Mouse (Mus musculus): ENCODE data around the gene Syt15. TPM values are rescaled to one million over a fixed set of nuclear protein-coding genes. Genes with fewer than 3 reads are reported as not detected.

Gene Syt15
- polyA plus RNA-seq, 1 experiment from 2014 or later: 0.28 TPM

- 84% methylated on average over 4 of the region's 4 CpGs for WGBS
- no peak for ATAC-seq (ENCODE audit: low FRiP score, low read depth)
- no peaks in the 10 kb centered on the region for H3K36me3 ChIP-seq
- H3K4me3 ChIP-seq: no peak overlapping the region
- no peaks in the 10 kb centered on the region for H3K27me3 ChIP-seq (replicated peaks)
- no peak overlapping the region for H3K27ac ChIP-seq
- no peak overlapping the region for H3K4me2 ChIP-seq (replicated peaks)
- no peaks in the 10 kb centered on the region for H3K9me3 ChIP-seq
- no peaks in the 10 kb centered on the region for H3K4me1 ChIP-seq
- no peak overlapping the region for H3K9ac ChIP-seq
Observed at GRCm38 (mm10) chr14:34275225-34275624, 55.8 kb downstream of the Syt15 start.

DNA sequence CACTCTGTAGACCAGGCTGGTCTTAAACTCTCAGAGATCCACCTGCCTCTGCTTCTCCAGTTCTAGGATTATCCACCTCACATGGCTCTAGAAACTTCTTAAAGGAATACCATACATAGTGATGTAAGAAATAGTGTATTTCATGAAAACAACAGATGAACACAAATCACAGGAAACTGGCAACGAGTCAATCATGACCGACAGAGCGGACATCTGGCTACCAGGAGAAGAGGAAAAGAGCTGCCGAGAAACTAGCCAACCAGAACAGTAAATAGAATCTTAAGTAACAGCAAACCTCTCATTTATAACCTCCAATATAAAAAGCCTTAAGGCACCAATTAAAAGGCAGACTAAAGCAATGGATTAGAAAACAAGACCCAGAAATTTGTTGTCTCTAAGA, 60.3 kb downstream of the Syt15 start:
- Histone ChIP-seq H3K9me3 (no peaks in the 10 kb centered on the region), H3K27me3 (replicated peaks) (no peaks in the 10 kb centered on the region), H3K27ac (no peak overlapping the region), H3K4me2 (replicated peaks) (no peak overlapping the region), H3K36me3 (no peaks in the 10 kb centered on the region), H3K4me3 (no peak overlapping the region), H3K4me1 (no peaks in the 10 kb centered on the region), H3K9ac (no peak overlapping the region)
- no peak for ATAC-seq (ENCODE audit: low FRiP score, low read depth)
- 73% methylated on average over 4 of the region's 4 CpGs for WGBS

Other genes starting within 250 kb of the Syt15 start
- gene Zfp488, start 240.8 kb upstream of the Syt15 start, polyA plus RNA-seq (2016; fragmentation: Nextera tagmentation; extraction: Ambion mirVana): 0.04 and 0.18 TPM in 2 replicates
- not detected in 2 replicates for gene Gm30083, start 204.4 kb upstream of the Syt15 start, polyA plus RNA-seq (2016; fragmentation: Nextera tagmentation; extraction: Ambion mirVana)
- gene Gm5460, start 202.8 kb upstream of the Syt15 start, polyA plus RNA-seq (2016; fragmentation: Nextera tagmentation; extraction: Ambion mirVana): not detected in 2 replicates
- gene Antxrl, start 166.9 kb upstream of the Syt15 start, polyA plus RNA-seq (2016; fragmentation: Nextera tagmentation; extraction: Ambion mirVana): not detected in 2 replicates
- 0.49 and 0.92 TPM in 2 replicates for gene Anxa8, start 133.6 kb upstream of the Syt15 start, polyA plus RNA-seq (2016; fragmentation: Nextera tagmentation; extraction: Ambion mirVana)
- gene A630023A22Rik, start 116.8 kb upstream of the Syt15 start, polyA plus RNA-seq (2016; fragmentation: Nextera tagmentation; extraction: Ambion mirVana): not detected in 2 replicates
- gene Npy4r, start 67.1 kb upstream of the Syt15 start, polyA plus RNA-seq (2016; fragmentation: Nextera tagmentation; extraction: Ambion mirVana): 0.05 TPM in 2 replicates
- gene Gprin2, start 17.9 kb upstream of the Syt15 start, polyA plus RNA-seq (2016; fragmentation: Nextera tagmentation; extraction: Ambion mirVana): 2.3 and 3.1 TPM in 2 replicates
- gene Shld2, start 90.9 kb downstream of the Syt15 start, polyA plus RNA-seq (2016; fragmentation: Nextera tagmentation; extraction: Ambion mirVana): 7.0 and 7.2 TPM in 2 replicates
- gene Glud1, start 91.1 kb downstream of the Syt15 start, polyA plus RNA-seq (2016; fragmentation: Nextera tagmentation; extraction: Ambion mirVana): 95.7 and 107 TPM in 2 replicates
- not detected in 2 replicates for gene Fam25c, start 135.8 kb downstream of the Syt15 start, polyA plus RNA-seq (2016; fragmentation: Nextera tagmentation; extraction: Ambion mirVana)
- gene Sncg, start 155.2 kb downstream of the Syt15 start, polyA plus RNA-seq (2016; fragmentation: Nextera tagmentation; extraction: Ambion mirVana): 345 and 420 TPM in 2 replicates
- gene Mmrn2, start 155.9 kb downstream of the Syt15 start, polyA plus RNA-seq (2016; fragmentation: Nextera tagmentation; extraction: Ambion mirVana): 7.8 and 8.2 TPM in 2 replicates